Mouse (Mus musculus) heart, adult 9 months (tissue): ENCODE data around the gene Rasl12.

ENCODE experiments used
- DNase-seq, 2 experiments: peaks; one replicate each; pipeline ENCODE4 v3.0.0; 2022; ENCODE audit warnings: low spot score in 2 of 2

The Rasl12 gene

DNA sequence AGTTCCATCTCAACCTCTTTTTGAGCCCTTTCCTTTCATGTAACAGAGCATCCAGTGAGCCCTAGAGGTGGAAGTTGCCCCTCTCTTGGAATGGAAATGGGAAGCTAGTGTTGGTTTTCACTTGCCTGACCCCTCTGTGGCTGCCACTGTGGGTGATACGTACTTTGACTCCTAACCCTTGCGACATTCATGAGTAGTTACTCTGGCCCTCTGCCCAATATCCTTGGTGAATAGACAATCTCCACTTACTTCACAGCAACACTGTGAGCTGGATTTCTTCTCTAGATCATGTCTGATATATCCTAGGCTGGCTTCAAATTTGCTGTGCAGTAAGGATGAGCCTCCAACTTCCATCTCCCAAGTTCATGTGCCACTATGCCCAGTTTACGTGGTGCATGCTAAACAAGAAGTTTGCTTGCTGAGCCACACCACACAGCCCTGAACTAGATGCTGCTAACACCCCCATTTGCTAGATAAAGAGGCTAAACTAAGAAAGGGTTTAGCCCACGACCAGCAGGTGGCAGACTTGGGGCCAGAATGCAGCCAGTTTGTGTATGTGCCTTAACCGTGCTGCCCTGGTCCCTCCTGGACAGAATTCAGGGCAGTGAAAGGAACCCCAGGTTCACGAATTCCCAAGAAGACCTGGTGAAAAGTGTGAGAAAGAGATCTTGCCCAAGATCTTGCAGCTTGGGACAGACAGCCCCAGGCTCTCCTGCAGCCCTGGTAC is 5.5 kb upstream of the Rasl12 start:
- DNase-seq = peak in 1 of 2 experiments; percentile 67

DNA sequence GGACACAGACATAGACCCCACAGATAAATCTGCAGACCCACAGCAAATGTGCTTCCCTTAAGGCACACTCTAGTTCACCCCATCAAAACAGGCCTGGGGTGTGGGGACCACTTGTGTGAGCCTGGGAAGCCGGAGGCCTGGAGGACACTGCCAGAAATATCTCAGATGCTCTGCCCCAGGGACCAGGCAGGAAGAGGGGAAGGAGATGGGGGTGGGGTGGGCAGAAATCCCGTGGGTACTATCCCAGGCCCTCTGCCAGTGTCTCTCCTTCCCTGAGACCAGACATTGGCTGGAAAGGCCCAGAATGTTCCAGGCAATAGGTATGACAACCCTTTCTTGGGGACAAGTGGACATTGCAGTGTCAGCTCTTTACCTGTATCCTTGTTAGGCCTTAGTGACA is 4.7 kb upstream of the Rasl12 start:
- peak; percentile 46 to 63 for DNase-seq

DNA sequence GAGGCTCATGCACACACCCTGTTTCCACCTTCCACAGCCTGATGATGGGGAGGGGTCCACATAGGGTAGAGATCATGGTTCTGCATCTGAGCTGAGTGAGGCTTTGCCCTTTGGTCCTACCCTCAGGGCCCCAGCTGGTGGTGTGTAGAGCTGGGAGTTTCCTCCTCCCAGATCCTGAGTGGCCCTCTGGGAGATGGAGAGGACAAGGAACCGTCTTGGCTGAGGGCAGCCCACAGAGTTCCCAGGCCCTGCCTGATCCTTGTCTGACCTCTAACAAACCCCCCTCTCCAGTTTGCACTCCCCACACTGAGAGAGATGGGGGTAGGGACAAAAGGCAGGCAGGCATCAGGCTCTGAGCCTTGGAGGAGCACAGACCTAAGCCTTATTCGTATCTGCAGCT is 3.9 kb upstream of the Rasl12 start:
- peak; percentile 40 to 69 for DNase-seq

DNA sequence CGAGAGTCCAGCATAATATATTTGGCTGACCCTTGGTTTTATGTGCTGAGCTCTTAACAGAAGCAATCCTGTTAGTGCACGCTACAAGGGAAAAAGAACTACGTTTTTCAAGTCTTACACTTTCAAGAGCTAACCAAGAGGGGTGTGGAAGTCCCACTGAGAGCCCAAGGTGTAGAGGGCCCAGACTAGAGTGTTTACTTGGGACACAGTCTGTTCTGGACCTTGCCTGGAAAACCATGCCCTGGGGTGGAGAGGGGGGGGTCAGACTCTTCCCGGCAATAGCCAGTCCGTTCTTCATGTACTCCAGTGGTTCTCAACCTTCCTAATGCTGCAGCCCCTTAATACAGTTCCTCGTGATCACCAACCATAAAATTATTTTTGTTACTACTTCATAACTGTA is 1.6 kb downstream of the Rasl12 start:
- no peak for DNase-seq

DNA sequence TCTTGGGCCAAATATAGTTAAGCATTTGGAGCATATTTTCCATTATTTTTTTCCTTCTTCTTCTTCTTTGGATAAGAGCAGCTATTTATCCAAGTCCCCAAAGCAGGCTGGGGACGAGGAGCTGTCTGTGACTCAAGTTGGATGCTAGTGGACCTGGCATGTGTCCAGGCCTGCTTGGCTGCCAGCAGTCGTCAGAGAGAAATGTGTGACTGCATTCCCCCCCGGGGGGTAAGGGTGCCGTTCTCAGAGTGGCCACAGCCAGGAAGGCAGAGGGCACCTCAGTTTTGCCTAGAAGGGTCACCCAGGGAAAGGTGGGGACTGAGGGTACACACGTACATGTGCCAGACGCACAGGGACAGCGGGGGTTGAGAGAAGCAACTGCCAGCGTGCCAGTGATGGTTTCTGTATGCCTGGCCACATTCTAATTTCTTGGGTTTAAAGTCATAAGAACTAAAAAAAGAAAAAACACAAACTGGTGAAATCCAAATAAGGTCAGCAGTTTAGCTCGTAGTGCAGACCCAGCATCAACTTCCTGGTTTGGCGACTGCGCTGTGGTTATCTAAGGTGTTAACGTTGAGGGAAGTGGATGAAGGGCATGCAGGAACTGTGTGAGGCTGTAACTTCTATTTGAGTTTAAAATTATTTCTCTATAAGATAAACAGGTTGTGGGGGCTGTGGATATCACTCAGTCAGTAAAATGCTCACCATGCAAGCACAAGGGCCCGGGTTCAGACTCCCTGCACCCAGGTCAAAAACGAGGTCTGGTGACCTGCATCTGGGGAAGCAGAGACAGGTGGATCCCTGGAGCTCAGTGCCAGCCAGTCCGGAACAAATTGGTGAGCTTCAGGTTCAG is 6.3 kb downstream of the Rasl12 start:
- peak; percentile 81 to 90 for DNase-seq

DNA sequence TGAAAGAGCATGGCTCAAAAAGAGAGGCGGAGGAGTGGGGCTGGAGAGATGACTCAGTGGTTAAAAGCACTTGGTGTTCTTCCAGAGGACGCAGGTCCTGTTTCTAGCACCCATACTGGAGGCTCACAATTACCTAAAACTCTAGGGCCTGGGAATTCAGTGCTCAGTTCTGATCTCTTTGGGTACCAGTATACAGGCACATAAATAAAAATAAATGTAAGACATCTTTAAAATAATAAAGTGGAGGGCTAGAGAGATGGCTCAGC is 6.8 kb downstream of the Rasl12 start:
- DNase-seq = no peak

DNA sequence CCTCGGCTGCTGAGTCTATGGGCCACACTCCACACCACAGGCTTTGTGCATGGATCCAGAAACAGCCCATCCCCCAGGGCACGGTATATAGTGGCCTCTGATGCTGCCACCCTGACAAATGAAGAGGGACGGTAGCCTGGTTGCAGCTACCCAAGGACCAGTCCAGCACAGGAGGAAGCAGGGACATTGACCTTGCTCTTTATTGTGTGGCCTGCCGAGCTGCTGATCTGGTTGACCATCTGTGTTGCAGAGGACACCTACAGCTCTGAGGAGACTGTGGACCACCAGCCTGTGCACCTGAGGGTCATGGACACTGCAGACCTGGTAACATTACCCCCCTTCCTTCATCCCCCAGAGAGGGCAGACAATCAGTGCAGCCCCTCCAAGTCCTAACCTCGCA is 9.0 kb downstream of the Rasl12 start:
- no peak for DNase-seq

DNA sequence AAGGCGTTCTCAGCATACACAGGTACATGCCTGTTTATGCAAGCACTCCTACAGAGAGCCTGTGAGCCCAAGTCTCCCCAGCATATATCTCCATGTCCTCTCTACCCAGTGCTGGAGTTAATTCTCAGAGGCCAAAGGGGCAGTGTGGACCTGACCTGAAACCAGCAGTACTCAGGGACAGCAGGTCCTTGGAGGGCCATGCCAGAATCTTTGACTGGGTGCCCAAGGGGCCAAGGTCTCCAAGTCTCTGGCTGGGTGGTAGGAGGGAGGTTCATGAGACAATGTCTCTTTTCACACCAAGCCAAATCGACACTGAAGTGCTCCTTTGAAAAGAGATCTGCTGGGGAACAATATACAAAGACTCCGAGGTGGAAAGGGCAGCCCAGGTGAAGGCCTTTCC is 9.6 kb downstream of the Rasl12 start:
- DNase-seq = no peak

DNA sequence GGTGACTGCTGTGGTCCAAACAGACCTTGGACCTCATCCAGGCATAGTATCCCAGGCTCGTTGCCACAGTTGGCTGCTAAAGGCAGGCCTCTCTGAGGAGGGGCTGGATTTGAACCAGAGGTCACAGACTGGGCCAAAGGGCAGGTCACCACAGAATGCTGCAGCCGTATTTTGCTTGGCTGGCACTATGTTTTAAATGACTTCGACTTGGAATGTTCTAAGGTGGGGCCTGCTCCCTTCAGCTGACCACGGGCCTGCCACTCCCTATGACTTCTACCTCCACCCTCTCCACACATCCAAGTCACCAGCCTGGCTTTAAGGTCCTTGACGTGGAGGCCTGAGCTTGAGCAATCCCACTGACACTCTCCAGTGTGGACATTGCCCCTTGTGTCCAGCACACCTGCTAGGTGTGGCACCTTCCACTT is 10.6 kb downstream of the Rasl12 start:
- peak; percentile 37 to 56 for DNase-seq

DNA sequence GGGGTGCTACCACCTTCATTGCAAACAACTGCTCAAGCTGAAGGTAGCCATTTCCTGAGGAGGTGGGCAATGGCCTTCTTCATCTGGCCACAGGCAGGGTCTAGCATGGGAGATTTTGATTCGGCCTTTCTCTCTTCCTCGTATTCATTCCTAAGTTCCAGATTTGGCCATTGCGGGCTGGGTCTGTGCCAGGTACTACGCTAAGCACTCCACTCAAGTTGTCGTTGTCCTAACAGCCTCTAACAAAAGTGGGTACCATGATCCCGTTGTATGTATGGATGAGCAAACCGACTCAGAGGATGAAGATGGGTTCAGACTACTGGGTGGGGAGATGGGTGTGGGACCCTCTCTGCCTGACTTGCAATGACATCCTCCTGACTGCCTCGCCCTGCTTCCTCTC is 12.1 kb downstream of the Rasl12 start:
- no peak for DNase-seq

DNA sequence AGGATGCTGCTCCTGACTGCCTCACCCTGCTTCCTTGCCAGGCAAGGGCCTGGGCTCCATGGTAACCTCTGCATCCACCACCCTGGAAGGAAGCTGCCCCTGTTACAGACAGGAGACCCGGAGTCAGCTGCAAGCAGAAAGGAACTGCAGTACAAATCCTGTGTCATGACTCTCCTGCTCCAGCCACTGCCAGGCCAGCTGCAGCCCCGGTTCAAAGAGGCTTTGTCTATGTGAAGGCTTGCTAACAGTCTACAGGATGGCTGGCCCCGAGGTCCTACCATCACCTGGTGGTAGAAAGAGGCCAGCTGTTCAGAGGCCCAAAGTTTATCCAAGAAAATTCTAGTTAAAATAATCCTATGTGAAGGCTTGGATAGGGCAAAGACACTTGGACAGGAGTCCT is 13.0 kb downstream of the Rasl12 start:
- DNase-seq = no peak

DNA sequence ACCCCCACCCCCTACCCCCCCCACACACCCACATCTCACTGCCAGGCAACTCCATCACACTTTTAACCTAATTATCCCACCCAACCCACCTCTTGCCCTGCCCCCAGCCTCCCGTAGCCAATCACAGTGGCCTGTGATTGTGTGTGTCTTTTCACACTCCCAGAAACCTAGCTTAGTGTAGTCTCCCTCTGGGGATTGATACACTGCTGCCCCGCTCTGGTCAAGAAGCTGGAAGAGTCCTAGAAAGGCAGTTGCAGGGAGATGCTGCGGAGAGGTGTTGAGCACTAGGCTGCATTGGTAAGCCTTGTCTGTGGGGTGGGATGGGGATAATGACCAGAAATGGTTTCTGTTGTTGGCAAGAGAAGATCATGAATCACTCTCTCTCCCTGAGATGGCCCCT is 19.4 kb downstream of the Rasl12 start:
- no peak for DNase-seq

DNA sequence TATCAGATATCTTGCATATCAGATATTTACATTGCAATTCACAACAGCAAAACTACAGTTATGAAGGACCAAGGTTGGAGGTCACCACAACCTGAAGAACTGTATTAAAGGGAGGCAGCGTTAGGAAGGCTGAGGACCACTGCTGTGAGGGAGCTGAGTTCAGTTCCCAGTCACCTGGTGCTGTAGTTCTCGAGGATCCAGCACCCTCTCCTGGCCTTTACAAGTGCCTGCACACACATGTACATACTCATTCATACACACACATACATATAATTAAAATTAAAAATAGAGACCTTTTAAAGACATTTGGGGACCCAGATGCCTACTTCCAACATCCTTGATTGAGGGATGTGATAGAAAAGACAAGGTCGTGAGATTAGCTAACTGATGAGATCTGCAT is 21.3 kb downstream of the Rasl12 start:
- DNase-seq = no peak

DNA sequence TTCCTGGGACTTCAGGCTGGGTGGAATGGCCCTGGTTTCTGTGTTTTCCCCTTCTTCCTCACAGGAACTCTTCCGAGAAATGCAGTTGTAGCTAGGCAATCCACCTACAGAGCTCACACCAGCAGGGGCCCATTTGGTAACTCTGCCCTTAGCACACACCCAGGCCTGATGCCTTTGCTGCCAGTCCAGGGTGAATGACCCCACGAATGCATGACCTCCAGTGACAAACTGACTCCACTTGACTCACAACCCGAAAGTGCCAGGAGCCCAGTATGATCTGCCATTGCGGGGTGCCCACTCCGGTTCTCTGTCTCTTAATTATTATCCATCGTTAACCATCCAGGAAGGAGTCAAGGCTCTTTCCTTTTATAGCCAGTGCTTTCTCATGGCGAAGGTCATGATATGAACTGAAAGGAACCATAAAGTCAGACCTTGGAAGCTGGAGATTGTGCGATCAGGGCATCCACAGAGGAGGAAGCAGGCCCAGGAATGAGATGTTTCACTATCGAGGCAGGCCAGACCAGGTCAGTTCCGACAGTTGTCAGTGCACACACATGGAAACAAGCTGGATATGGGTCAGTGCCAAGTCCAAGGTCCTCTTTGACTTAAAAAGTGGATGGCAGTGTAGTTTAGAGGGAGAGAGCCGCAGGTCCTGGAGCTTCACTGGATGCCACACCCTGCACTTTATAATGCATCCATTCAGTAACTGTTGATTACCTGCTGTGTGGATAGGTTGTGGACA is 24.6 kb downstream of the Rasl12 start, which contains the start of gene Slc51b:
TSS of gene Slc51b (minus strand) at position 196 of the 742 bp plus-strand sequence.
- no peak for DNase-seq

DNA sequence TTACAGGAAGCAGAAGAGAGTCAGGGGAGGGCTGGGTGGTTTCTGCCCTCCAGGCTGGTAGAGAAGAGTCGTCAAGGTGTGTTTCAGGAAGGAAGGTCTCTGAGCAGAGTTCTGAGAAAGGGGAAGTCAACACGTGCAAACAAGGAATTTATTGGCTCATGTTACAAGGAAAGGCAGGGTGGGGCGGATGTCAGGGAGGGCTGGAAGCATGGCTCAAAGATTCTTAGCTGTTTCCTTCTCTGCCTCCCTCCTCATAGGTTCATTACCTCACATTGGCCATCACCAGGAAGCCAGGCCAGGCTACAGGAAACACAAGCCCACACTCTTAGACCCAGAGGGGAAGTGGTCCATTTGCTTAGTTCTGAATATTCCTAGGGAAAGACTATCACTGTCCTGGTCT is 26.1 kb downstream of the Rasl12 start:
- no peak for DNase-seq

DNA sequence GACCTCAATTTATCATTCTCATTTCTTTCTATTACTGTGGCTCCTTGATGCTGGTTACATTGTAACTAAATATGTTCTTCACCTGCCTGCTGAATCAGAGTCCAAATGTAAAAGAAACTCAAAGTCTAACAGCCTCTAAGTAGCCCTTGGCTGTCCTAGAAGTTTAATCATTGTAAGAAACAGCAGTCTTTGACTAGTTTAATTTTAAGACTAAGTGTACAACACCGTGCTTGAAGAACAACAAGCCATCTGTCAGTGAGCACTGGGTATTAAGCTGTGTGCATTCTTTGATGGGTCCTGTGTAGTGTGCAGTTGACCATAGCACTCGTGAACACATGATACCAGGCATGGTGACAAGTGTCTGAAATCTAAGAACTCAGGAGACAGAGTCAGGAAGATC is 29.2 kb downstream of the Rasl12 start:
- no peak for DNase-seq

DNA sequence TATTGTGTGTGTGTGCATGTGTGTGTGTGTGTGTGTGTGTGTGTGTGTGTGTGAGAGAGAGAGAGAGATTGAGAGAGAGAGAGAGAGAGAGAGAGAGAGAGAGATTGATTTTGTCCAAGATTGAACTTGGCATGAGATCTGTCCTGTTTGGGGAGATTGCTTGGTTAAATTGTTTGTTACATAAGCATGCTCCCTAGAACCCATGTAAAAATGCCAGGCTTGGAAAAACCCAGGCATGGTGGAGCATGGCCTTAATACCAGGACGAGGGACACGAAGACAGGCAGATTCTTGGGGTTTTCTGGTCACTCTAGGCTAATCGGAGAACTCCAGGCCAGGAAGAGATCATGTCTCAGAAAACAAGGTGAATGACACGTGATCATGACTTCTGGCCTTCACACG is 29.7 kb downstream of the Rasl12 start:
- DNase-seq = no peak

DNA sequence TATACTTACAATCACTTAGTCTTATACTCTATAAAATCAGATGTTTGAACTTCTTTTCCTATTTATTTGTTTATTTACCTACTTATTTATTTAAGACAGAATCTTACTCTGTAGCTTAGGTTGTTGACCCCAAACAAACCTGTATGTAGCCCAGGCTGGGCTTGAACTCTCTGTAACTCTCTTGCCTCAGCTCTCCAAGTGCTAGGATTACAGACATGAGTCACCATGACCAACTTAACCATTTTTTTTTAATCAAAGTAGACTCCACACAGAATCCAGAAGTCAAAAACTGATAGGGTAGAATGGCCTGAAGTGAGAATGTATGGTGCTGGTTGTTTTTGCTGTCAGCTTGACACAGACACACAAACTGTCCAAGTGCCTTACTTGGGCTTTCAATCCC is 32.1 kb downstream of the Rasl12 start:
- no peak for DNase-seq

DNA sequence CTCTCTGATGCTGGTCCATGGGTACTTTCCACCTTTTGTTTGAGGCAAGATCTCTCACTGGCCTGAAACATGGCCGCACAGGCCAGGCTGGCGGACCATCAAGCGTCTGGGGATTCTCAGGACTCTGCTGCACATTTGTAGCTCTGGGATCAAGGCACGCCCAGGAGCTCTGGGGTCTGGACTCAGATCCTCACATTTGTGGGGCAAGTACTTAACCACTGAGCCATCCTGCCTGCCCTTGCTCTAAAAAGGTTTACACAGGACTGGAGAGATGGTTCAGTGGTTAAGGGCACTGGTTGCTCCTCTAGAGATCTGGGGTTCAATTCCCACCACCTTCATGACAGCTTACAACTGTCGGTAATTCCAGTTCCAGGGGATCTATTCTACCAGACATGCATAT is 32.6 kb downstream of the Rasl12 start:
- DNase-seq = no peak

DNA sequence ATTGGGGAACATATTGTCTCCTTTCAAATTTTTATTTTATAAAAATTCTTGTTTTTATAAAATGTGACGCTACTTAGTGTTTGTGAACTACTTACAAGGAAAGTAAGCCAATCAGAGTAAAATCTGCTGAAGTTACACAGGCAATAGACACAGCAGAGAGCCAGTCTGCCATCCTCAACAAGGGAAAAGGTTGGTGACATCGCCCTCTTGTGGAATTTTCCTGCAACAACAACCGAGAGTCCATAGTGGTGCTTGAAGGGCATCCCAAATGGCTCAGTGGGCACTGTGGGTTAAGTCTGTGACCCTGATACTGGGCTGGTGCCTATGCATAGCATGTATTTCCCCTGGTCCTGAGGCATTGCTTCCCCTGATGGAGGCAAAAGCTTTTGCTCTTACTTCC is 33.9 kb downstream of the Rasl12 start:
- DNase-seq = peak; percentile 58 to 79

DNA sequence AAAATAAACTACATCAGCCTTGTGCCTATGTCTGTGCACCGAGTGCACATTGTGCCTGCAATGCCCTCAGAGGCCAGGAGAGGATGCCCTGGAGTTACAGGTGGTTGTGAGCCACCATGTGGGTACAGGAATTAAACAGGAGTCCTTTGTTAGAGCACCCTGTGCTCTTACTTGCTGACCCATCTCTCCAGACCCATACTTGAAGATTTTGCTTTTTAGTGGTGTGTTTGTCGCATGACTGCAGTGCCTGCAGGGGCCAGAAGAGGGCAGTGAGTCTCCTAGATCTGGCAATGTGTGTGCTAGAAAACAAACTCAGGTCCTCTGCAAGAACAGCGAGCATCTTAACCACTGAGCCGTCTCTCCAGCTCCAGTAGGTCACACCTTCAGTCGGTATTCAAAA is 35.8 kb downstream of the Rasl12 start:
- peak; percentile 12 for DNase-seq

DNA sequence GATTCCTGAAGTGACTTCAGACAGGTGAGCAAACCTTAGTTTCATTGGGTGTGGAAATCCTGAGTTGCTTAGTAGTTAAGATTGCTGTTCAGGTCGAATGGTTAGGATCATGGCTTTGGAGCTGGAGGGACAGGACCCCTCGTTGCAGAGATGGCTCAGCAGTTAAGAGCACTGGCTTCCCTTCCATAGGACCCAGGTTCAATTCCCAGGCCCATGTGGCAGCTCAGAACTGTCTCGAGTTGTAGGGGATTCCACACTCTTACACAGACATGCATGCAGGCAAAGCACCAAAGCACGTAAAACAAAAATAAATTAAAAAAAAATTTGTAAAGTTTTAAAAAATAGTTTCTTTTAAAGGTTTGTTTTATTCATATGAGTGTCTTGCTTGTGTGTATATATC is 36.9 kb downstream of the Rasl12 start:
- no peak for DNase-seq
